Mouse (Mus musculus): Measurements from ENCODE around the gene Gpr141.
A peak's percentile ranks its signal among the peaks of the same experiment; 100 is the strongest.
"Not testable (repeated sequence)": the region's sequence is repeated elsewhere in the genome, so short reads cannot be mapped to it uniquely, and the experiment has no call there.

The Gpr141 gene

DNA sequence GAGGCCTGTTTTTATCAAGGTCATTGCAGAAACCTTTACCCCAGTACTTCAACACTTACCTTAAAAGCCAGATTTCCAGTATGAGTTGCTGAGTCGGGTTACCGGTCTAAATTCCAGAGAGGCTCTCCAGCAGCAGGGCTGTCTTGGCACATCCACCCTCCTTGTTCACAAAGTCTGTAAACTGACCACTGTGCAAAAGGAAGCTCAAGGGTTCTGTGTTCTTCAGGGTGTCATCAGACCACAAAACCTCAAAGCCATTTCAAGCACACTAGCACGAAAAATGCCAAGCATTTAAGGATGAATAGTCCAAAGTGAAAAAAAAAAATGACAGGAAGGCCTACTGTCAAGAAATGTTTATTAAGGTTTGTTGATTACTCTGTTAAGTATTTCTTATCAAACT is at the start of gene Gpr141:
Gene Gpr141 (minus strand): TSS at position 187 of the 400 bp plus-strand sequence.
- DNase-seq (ENCODE audit: low read depth) = no peak

DNA sequence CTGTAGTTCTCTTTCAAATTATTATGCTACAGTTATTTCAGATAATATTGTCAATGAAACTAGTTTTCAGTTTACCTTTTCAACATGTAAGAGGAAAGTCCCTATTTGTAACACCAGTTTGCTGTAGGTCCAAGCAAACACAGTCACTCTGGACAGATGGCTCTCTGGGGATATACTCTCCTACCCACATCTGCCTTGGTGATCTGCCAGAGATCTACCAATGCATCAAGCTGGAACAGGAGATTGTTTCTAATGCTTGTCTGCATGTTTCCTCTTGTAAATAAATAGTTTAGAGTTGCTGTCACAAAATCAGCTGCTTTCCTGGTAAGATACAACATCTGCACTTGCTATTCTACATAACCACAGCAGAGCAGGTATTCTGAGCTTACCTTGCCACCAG is 40.2 kb upstream of the Gpr141 start:
- no peak for DNase-seq (ENCODE audit: low read depth)

DNA sequence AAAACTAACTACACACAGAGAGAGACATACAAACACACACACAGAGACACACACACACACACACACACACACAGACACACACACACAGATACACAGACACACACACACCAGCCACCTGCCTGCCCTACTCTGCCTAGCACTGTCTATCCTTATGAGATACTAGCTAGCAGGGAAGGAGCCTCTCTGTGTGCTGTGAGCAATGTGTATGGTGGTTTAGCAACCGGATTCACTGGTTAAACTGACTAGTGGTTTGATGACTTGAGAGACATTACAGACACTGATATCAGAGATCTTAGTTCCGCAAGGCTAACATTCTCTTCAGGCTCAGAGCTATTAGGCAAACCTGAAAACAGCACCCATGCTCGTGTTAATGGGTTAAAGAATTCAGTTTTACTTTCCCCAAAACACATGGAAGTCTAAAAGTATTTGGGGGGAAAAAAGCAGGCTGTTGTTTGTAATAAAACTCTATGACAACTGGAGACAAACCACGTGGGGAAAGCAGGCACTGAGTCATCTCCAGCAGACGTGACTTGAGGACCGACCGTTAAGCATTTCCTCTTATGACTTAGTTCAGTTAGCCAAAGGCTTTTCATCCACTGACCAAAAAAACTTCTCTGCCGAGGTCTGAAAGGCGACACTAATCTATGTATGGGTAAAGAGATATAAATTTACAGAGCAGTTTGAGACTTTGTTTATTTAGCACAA is 30.7 kb upstream of the Gpr141 start:
- peak; percentile 52 for DNase-seq (ENCODE audit: low read depth)

DNA sequence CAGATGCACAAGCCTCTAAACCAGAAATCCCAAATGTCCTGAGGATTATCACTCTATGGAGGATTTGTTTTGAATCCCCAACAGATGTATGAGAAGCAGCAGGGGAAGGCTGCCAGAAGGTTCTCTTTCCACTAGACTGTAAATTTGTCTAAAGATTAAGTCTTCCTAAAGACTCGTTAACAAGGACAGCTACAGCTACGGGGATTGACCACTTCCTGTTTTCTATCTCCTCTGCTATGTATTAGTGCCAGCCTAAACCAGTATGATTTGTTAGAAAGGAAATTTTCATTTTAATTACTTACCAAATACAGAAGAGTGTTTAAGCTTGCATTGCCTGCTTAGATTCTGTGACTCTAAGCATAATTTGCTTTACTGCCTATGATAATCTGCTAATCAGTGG is 30.0 kb upstream of the Gpr141 start:
- peak; percentile 24 for DNase-seq (ENCODE audit: low read depth)

- DNase-seq (ENCODE audit: low read depth) = no peak
Measured at GRCm38 (mm10) chr13:19843448-19843847, 19.4 kb upstream of the Gpr141 start.

- DNase-seq (ENCODE audit: low read depth) = no peak
Measured at GRCm38 (mm10) chr13:19842707-19843106, 18.6 kb upstream of the Gpr141 start.

DNA sequence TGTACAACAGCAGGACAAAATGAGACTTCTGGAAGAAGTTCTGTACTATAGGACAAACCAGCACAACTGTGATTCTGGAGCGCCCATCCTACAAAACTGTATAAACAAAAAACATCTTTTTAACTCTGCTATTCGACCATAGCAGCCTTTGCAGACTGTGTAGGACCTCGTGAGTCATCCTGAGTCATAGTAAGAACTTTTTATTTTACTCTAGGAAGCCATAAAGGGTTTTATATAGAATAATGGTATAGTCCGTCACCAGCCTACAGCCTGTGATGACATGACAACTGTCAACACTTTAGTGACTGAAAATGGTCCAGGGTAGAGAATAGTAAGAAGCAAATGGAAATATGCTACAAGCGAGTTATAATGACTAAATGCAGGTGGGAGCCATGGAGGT is 17.6 kb upstream of the Gpr141 start:
- no peak for DNase-seq (ENCODE audit: low read depth)

GRCm38 (mm10) chr13:19840206-19840605 is 16.1 kb upstream of the Gpr141 start:
- DNase-seq (ENCODE audit: low read depth) = no peak

GRCm38 (mm10) chr13:19830560-19830959 is 6.5 kb upstream of the Gpr141 start:
- DNase-seq (ENCODE audit: low read depth) = no peak

GRCm38 (mm10) chr13:19828095-19828494 is 4.0 kb upstream of the Gpr141 start:
- DNase-seq (ENCODE audit: low read depth) = peak; percentile 2

DNA sequence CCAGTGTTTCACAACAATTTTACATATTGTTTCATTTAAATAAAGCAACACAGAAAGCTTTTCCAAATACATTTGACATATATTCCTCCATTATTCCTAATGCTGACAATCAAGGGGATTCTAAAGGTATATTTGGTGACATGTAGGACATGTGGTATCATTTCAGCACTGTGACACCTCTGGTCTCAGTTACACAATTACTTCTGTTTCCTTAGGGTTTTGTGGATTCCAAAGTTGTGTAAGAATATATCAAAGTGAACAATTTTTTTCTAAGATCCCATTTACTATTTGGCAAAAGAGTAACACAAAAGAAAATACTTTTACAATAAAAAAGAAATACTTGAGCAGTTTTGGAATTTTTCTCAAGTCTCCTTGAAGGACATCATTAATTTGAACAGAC is 2.4 kb downstream of the Gpr141 start:
- no peak for DNase-seq (ENCODE audit: low read depth)

- no peak for DNase-seq (ENCODE audit: low read depth)
Measured at GRCm38 (mm10) chr13:19819926-19820325, 4.1 kb downstream of the Gpr141 start.

GRCm38 (mm10) chr13:19819243-19819642 is 4.8 kb downstream of the Gpr141 start:
- DNase-seq (ENCODE audit: low read depth) = no peak

GRCm38 (mm10) chr13:19794942-19795341 is 29.1 kb downstream of the Gpr141 start:
- DNase-seq (ENCODE audit: low read depth) = no peak

DNA sequence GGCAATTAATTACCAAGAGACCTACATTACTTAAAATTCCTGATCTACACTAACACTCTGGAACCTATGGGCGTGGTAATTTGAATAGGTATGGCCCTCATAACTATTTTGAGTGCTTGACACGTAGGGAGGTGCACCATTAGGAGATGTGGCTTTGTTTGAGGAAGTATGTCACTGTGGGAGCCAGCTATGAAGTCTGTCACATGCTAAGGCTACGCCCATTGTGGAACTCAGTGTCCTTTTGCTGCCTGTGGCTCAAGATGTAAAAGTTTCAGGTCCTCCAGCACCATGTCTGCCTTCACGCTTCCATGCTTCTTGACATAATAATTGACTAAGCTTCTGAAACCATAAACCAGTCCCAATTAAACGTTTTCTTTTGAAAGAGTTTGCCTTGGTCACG is 29.6 kb downstream of the Gpr141 start:
- DNase-seq (ENCODE audit: low read depth) = no peak

- no peak for DNase-seq (ENCODE audit: low read depth)
Measured at GRCm38 (mm10) chr13:19793761-19794160, 30.3 kb downstream of the Gpr141 start.

DNA sequence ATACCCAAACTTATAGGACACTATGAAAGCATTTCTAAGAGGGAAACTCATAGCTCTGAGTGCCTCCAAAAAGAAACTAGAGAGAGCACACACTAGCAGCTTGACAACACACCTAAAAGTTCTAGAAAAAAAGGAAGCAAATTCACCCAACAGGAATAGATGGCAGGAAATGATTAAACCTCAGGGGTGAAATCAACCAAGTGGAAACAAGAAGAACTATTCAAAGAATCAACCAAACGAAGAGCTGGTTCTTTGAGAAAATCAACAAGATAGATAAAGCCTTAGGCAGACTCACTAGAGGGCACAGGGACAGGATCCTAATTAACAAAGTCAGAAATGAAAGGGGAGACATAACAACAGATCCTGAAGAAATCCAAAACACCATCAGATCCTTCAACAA is 36.1 kb downstream of the Gpr141 start:
- not testable (repeated sequence) for DNase-seq (ENCODE audit: low read depth)

GRCm38 (mm10) chr13:19770163-19770562 is 53.9 kb downstream of the Gpr141 start:
- DNase-seq (ENCODE audit: low read depth) = no peak

DNA sequence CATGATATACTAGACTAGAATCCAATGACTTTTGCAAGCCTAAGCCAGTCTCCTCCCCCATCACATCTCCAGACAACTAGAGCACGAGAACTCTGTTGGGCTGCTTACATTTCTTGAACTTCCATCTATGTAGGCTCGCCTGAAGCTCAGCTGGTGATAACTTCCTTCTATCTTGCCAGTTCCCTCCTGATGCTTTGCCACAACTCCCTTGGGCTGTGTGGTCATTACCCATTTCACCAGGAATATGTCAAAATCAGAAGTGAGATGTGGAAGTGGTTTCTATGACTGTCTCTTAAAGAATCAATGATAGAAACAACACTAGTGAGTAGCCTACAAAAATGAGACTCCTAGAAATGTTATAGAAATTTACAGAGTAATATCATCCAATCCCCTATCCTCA is 56.9 kb downstream of the Gpr141 start:
- DNase-seq (ENCODE audit: low read depth) = no peak

GRCm38 (mm10) chr13:19764276-19764675 is 59.8 kb downstream of the Gpr141 start:
- no peak for DNase-seq (ENCODE audit: low read depth)

DNA sequence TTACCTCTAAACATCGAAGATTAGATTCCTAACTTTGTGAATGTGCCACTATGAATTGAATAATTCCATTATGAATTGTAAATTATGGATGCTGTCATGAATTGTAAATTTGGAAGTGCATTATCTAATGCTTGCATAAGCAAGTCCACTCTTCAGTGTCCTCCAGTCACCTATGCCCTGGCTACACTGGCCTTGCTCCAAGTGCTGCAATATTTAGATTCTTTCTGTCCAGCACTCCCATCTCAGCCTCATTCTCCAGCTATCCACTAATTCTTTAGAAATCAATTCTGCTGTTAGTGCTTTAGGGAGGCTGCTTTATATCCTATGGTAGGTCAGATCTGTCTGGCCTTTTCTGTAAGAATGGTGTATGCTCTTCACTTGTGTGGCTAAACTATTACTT is 60.8 kb downstream of the Gpr141 start:
- no peak for DNase-seq (ENCODE audit: low read depth)

DNA sequence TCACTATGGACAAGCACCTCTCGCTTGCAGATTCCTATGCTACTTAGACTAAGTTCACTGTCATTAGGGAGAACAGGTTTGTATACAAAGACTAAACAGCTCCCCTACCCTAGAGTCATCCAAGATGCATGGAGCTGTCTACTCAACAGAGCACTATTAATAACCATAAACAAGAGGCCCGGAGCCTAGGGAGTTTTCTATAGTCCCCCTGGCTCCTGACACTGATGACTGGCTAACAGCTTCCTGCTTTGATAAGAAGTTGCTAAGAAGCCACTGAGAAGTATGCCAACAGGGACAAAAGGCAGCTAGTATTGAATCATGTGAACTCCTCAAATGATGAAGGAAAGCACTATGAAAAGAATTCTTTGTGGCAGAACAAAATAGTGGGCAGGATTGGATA is 78.3 kb downstream of the Gpr141 start:
- no peak for DNase-seq (ENCODE audit: low read depth)

GRCm38 (mm10) chr13:19744536-19744935 is 79.5 kb downstream of the Gpr141 start:
- no peak for DNase-seq (ENCODE audit: low read depth)

- DNase-seq (ENCODE audit: low read depth) = no peak
Measured at GRCm38 (mm10) chr13:19734597-19734996, 89.5 kb downstream of the Gpr141 start.

All from induced T-regulatory cell, adult 2 months (primary cell).